Mouse (Mus musculus) thymus, adult 2 months (tissue): ENCODE measurements at regions not wholly inside any gene's neighbourhood (a gene's known extent, or its start where the extent isn't known, plus 50 kb on each side); places are given as distances from the start of the nearest gene placed in this dataset.
"Not testable (repeated sequence)": the region's sequence is repeated elsewhere in the genome, so short reads cannot be mapped to it uniquely, and the experiment has no call there.

Experiments used
- DNase-seq: peaks from one replicate; pipeline ENCODE4 v3.0.0; 2021
- H3K27ac ChIP-seq: fragments of 200-500 bp; 2 replicates; pipeline ENCODE4 v1.5.1; 2012; ENCODE audit warnings: low read length, control low read depth; ENCODE audit not compliant: control insufficient read depth, insufficient read depth
- H3K27me3 ChIP-seq: fragments of 200-500 bp; 2 replicates; pipeline ENCODE4 v1.6.1; 2012; ENCODE audit warnings: mild to moderate bottlenecking, low read length, moderate library complexity, mixed read lengths; ENCODE audit not compliant: control insufficient read depth, insufficient read depth
- H3K36me3 ChIP-seq: fragments of 200-500 bp; 2 replicates; pipeline ENCODE4 v1.6.1; 2012; ENCODE audit warnings: mild to moderate bottlenecking, low read length, moderate library complexity; ENCODE audit not compliant: control insufficient read depth, insufficient read depth
- H3K4me1 ChIP-seq: fragments of 200-500 bp; replicated peaks from 2 replicates; pipeline ENCODE4 v1.6.1; 2012; ENCODE audit warnings: low read length; ENCODE audit not compliant: control insufficient read depth, insufficient read depth
- H3K4me3 ChIP-seq: fragments of 200-500 bp; 2 replicates; pipeline ENCODE4 v1.5.1; 2012; ENCODE audit warnings: mild to moderate bottlenecking, low read length, control low read depth, moderate library complexity; ENCODE audit not compliant: control insufficient read depth, insufficient read depth
- CTCF ChIP-seq: fragments of 200-500 bp; IDR thresholded peaks from 2 replicates; pipeline ENCODE4 v1.5.1; 2012; ENCODE audit warnings: mild to moderate bottlenecking, control low read depth, low read length, moderate library complexity, borderline replicate concordance; ENCODE audit not compliant: control insufficient read depth, poor library complexity, insufficient read depth; ENCODE audit errors: extremely low read depth
- POLR2A ChIP-seq: fragments of 200-500 bp; IDR thresholded peaks from 2 replicates; pipeline ENCODE4 v1.6.1; 2012; ENCODE audit warnings: mild to moderate bottlenecking, low read length, control low read depth, moderate library complexity; ENCODE audit not compliant: control insufficient read depth, poor library complexity, insufficient read depth; ENCODE audit errors: extremely low read depth
- WGBS: fragments of 180-500 bp; shearing (Covaris S2); methylation state at CpG from one replicate; pipeline ENCODE4 v1.1.7; 2018; 5-methylcytosine and 5-hydroxymethylcytosine counted together

- no peaks in the 10 kb centered on the region for H3K27me3 ChIP-seq
- no peak for DNase-seq
- no peak overlapping the region for H3K27ac ChIP-seq
- H3K4me3 ChIP-seq: no peak overlapping the region
- TF ChIP-seq CTCF (no peak), POLR2A (no peak)
- WGBS: 81% methylated on average over 4 of the region's 4 CpGs
- H3K36me3 ChIP-seq: no peaks in the 10 kb centered on the region
- H3K4me1 ChIP-seq: no peaks in the 10 kb centered on the region
Measured at GRCm38 (mm10) chr7:116736333-116736732, 232.2 kb downstream of the Nucb2 start.

GRCm38 (mm10) chr7:116738009-116738408 is 233.8 kb downstream of the Nucb2 start:
- no peak for DNase-seq
- TF ChIP-seq POLR2A: no peak
- TF ChIP-seq CTCF: no peak
- H3K27ac ChIP-seq: no peak overlapping the region
- no peaks in the 10 kb centered on the region for H3K4me1 ChIP-seq
- no peaks in the 10 kb centered on the region for H3K27me3 ChIP-seq
- 94% methylated on average over 4 of the region's 4 CpGs for WGBS
- H3K36me3 ChIP-seq: no peaks in the 10 kb centered on the region
- no peak overlapping the region for H3K4me3 ChIP-seq

GRCm38 (mm10) chr7:116754556-116754955 is 250.4 kb downstream of the Nucb2 start:
- no peak overlapping the region for H3K4me3 ChIP-seq
- TF ChIP-seq CTCF (no peak), POLR2A (no peak)
- no peak for DNase-seq

GRCm38 (mm10) chr7:116792181-116792580 is 288.0 kb downstream of the Nucb2 start:
- H3K27me3 ChIP-seq, H3K36me3 ChIP-seq, H3K27ac ChIP-seq, H3K4me1 ChIP-seq, DNase-seq, H3K4me3 ChIP-seq: not testable (repeated sequence)
- WGBS: 96% methylated on average over 19 of the region's 19 CpGs

More at GRCm38 (mm10) chr7:116754556-116754955, 250.4 kb downstream of the Nucb2 start:
- H3K27me3 ChIP-seq: no peaks in the 10 kb centered on the region
- no peaks in the 10 kb centered on the region for H3K4me1 ChIP-seq
- no peaks in the 10 kb centered on the region for H3K36me3 ChIP-seq
- no peak overlapping the region for H3K27ac ChIP-seq

- H3K4me1 ChIP-seq: no peaks in the 10 kb centered on the region
- H3K27ac ChIP-seq: no peak overlapping the region
- 76% methylated on average over 3 of the region's 3 CpGs for WGBS
- TF ChIP-seq CTCF: no peak
- TF ChIP-seq POLR2A: no peak
- no peak for DNase-seq
- H3K4me3 ChIP-seq: no peak overlapping the region
- H3K36me3 ChIP-seq: no peaks in the 10 kb centered on the region
- H3K27me3 ChIP-seq: no peaks in the 10 kb centered on the region
Measured at GRCm38 (mm10) chr7:116808475-116808874, 304.3 kb downstream of the Nucb2 start.

- TF ChIP-seq CTCF (no peak), POLR2A (no peak)
- no peak for DNase-seq
- Histone ChIP-seq H3K4me3 (no peak overlapping the region), H3K27ac (no peak overlapping the region), H3K27me3 (no peaks in the 10 kb centered on the region), H3K36me3 (no peaks in the 10 kb centered on the region), H3K4me1 (no peaks in the 10 kb centered on the region)
- 98% methylated on average over 2 of the region's 2 CpGs for WGBS
Measured at GRCm38 (mm10) chr7:116816494-116816893, 312.3 kb downstream of the Nucb2 start.

- H3K4me3 ChIP-seq: no peak overlapping the region
- DNase-seq: no peak
- TF ChIP-seq POLR2A (no peak), CTCF (no peak)
- H3K27me3 ChIP-seq: no peaks in the 10 kb centered on the region
- H3K27ac ChIP-seq: no peak overlapping the region
- H3K4me1 ChIP-seq: no peaks in the 10 kb centered on the region
- 89% methylated on average over 7 of the region's 7 CpGs for WGBS
- no peaks in the 10 kb centered on the region for H3K36me3 ChIP-seq
Measured at GRCm38 (mm10) chr7:116817991-116818390, 313.8 kb downstream of the Nucb2 start.
